Mouse (Mus musculus): Measurements from ENCODE around the gene Fam204a.
A peak's percentile ranks its signal among the peaks of the same experiment; 100 is the strongest.

Gene Fam204a

GRCm38 (mm10) chr19:60225899-60226844 is at the start of gene Fam204a:
Fam204a (minus strand) TSS chr19:60226701.
- DNase-seq (ENCODE audit: low spot score) = peak; percentile 89

DNA sequence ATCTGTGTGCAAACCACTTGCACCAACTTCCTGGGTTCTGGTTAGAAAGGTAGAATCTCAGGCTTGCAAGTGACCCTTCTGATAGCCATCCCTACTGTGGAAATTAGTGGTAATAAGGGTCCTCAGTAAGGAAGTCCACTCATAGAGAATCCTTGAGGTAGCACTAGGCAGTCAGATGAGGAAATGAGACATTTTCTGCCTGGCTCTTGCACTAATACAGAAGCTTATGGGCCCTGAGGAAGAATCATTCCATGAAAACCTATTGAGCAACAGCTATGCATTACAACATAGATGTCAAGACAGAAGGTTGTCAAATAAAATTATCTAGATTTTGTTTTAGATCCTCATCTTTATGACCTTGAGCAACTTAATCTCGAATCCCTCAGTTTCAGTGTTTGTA is 39.3 kb upstream of the Fam204a start:
- no peak for DNase-seq (ENCODE audit: low spot score)

GRCm38 (mm10) chr19:60260689-60261088 is 34.2 kb upstream of the Fam204a start:
- DNase-seq (ENCODE audit: low spot score) = no peak

DNA sequence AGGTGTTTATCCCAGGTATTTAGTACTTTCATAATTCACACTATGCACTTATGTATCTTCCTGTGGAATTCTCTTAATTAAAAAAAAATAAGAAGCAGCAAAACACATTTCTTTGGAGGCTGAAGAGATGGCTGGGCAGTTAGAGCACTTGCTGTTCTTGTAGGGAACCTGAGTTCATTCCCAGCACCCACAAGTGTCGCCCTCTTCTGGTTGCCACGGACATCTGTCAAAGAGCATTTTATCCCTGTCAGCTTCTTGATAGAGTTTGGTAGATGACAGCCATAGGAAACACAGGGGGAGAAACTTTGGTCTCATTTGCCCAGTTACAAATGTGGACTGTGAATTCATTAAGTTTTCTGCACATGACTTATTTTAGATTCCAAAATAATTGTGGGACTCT is 25.5 kb upstream of the Fam204a start:
- DNase-seq (ENCODE audit: low spot score) = no peak

DNA sequence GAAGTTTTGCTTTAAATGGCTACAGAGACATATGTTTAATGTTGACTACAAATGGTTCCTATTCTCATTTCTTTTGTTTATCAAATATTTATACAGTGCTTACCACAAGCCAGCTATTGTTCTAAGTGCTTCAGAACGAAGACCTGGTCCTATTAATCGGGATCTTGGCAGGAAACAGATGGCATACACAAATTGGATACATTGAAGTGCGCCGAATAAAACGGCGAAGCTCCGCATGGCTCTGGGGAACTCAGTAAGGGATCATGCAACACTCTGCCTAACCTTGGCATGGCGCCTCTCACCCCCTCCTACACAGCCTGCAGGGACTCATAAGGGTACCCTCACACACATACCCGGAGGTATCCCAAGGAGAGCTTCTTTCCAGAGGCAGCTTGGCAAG is 24.7 kb upstream of the Fam204a start:
- DNase-seq (ENCODE audit: low spot score) = no peak

- DNase-seq (ENCODE audit: low spot score) = no peak
Observed at GRCm38 (mm10) chr19:60245250-60245649, 18.7 kb upstream of the Fam204a start.

DNA sequence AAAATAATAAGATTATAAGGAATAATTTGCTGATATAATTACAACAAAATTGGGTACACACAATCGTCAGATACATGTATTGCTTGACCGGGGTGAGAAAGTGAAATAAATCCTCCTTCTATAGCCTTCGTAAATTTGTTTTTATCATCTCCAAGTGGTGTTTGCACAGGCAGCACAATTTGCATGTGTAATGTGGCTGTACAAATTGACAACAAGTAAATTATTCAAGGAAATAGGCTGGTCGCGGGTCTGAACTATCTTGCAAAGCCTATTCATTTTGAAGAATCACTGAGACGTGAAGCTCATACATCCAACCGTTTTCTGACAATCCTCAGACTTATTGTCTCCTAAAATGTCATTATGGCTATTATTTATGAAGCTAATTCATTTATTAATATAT is 16.1 kb upstream of the Fam204a start:
- no peak for DNase-seq (ENCODE audit: low spot score)

GRCm38 (mm10) chr19:60241916-60242602 is 15.6 kb upstream of the Fam204a start:
- no peak for DNase-seq (ENCODE audit: low spot score)

DNA sequence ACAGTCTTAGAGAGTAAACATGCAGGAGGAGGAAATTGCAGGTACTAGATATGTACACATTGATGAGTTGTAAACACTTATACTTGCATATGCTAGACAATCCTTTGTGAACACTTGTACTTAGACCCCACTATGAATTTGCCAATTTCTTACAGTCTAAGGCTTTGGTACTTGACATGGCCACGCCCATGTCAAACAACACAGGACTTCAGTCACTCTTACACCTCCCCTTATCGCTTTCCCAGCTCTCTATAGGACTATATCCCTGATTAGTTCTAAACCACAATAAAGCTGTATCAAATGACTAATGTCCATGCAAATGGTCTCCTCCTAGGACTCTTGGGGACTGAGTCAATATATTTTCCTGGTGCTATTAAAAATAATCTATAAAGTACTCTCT is 5.0 kb upstream of the Fam204a start:
- DNase-seq (ENCODE audit: low spot score) = no peak

DNA sequence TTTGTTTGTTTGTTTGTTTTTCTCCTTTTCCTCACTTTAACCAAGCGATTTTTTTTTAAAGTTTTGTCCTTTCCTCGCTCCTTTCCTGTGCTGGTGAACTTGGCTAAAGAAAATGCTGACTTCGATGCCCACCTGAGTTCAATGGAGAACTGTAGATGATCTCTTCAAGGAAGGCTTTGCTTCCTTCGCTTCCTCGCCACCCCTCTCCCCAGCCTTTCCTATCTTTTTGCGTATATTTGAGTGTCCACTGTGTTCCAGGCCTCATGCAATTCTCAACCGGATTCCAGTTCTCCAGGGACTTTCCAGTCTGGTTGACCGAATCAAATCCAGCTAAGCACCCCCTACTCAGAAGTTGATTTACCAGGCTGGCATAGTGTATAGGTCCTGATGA is 339 bp upstream of the Fam204a start:
- no peak for DNase-seq (ENCODE audit: low spot score)

DNA sequence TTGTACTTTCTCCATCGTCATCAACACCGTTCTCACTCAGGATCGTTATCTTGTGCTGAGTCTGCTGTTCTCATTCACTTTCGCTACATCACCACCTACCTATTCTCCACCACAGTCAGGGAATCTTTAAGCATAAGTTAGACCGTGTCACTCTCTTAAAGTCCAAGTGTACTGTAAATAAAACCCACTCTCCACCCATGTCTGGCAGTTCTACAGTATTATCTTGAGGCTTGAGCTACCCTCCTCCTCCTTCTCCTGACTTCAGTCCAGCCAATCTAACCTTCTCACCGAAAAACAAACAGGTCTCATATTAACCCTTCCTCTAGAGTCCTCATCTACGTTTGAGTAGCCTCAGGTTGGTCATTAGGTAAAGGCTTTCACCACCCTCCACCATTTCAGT is 7.1 kb downstream of the Fam204a start:
- no peak for DNase-seq (ENCODE audit: low spot score)

- no peak for DNase-seq (ENCODE audit: low spot score)
Observed at GRCm38 (mm10) chr19:60217985-60218384, 8.5 kb downstream of the Fam204a start.

GRCm38 (mm10) chr19:60208173-60208572 is 18.3 kb downstream of the Fam204a start:
- DNase-seq (ENCODE audit: low spot score) = no peak

GRCm38 (mm10) chr19:60204176-60204575 is 22.3 kb downstream of the Fam204a start:
- DNase-seq (ENCODE audit: low spot score) = no peak

DNA sequence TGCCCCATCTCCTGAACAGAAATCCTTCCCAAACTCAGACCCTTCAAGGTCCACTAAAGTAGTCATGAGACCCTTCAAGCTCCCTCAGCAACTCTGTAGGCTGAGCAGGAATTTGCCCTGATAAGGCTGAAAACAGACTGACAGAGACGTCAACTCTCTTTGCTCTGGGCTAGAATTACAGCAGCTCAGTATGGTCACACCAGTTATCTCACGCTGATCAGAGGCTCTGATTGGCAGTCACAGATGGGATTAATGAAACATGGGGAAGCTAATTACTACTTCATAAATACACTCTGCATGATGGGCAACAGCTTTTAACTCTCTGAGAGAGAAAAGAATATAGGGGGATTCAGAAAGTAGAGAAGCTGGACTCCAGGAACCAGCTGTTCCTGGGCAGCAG is 26.2 kb downstream of the Fam204a start:
- DNase-seq (ENCODE audit: low spot score) = no peak

GRCm38 (mm10) chr19:60199152-60199551 is 27.3 kb downstream of the Fam204a start:
- DNase-seq (ENCODE audit: low spot score) = no peak

DNA sequence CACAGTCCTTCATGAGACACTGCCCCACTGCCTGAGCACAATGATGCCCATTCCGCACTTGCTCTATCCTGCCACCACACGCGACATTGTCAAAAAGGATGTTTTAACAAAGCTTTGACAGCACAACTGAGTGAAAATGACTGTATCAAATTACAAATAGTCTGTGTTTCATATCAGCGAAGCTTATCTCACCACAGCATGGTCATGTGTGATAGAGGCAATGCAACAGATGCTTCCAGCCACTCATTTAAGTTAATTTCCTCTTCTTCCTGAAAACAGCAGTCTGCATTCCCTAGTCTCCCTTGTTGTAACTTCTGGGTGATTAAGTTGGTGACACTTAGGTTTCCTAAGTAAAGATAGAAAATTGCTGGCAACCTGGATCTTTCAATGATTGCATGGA is 33.7 kb downstream of the Fam204a start:
- DNase-seq (ENCODE audit: low spot score) = no peak

- no peak for DNase-seq (ENCODE audit: low spot score)
Observed at GRCm38 (mm10) chr19:60189206-60189605, 37.3 kb downstream of the Fam204a start.

DNA sequence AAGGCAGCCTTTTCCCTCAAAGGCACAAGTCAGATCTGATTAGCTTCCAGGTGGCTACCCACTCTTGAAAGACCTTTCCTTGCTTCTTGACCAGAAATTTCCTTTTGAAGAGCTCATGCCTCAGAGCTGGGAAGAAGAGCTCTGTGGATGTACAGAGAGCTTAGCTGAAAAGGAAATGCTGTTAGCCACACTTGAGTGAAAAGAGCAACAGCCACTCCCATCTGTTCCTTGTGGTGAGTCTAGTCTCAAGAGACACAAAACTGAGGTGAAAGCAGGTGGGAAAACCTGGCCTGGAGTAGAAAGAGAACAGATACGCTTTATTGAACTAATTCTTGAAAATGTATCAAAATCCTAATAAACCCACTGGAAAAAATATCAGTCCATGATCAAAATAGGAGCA is 43.6 kb downstream of the Fam204a start:
- no peak for DNase-seq (ENCODE audit: low spot score)

DNA sequence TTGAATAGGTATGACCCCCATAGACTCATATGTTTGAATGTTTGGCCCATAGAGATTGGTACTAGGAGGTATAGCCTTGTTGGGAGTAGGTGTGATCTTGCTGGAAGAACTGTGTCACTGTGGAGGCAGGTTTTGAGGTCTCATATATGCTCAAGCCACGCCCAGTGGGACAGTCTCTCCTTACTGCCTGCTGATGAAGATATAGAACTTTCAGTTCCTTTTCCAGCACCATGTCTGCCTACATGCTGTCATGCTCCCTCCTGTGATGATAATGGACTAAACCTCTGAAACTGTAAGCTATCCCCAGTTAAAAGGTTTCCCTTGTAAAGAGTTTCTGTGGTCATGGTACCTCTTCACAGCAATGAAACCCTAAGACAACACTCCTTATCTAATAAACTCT is 44.3 kb downstream of the Fam204a start:
- DNase-seq (ENCODE audit: low spot score) = no peak

GRCm38 (mm10) chr19:60178771-60179563 is 47.5 kb downstream of the Fam204a start:
- DNase-seq (ENCODE audit: low spot score) = no peak

DNA sequence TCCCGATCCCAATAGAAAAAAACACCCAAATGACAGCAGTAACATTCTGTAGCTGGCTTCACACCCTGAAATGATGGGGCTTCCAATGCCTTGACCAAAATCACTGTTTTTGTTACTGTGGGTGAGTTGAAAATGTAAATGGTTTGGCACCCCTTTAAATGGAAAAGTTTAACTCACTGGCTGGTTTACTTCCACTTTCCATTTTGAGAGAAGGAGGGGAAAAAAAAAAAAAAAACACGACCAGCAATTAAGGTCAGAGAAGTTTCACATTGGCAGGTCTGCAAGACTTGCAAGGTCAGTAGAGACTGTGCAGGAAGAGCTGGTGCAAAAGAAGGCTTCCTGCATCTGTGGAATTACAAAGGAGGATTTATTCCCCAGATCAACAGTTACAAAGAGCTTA is 61.1 kb downstream of the Fam204a start:
- DNase-seq (ENCODE audit: low spot score) = no peak

Data from urinary bladder, postnatal 10 days (tissue).